Mouse (Mus musculus) thymus, adult 18-20 months (tissue): ENCODE results near the gene Midn.

Experiments used
- DNase-seq, 2 experiments: peaks; one replicate each; pipeline ENCODE4 v3.0.0; 2022; ENCODE audit warnings: mixed read lengths in 2 of 2

The Midn gene

DNA sequence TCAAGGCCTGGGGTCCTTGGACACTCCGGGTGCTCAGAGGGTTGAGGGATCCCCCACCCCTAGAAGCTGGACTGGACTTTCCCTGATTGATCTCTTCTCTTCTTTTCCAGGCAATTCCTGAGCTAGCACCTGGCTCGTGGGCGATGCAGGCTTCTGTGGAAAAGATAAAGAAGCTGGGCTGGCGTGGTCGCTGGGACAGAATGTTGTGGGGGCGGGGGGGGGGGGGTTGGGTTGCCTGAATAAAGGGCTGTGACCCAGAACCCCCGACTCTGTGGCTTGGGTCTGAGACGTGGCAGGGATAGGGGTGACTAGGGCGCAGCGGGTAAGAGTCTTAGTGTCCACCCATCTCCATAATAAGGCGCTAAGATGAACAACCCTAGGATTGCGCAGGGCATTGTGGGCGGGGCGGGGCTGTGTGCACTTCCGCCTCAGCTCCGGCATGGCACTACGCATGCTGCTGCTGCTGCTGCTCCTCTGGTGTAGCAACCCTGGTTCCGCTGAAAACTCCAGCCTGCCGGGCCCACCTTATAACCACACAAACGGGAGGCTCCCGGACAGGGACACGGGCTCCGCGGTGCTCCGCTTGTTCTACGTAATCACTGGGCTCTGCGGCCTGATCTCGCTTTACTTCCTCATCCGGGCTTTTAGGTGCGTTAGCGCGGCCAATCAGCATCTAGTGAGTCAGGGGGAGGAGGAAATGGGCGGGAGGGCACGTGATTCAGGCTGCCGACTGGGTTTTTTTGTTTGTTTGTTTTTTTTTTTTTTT, 24.6 kb downstream of the Midn start, which contains the start of gene 1600002K03Rik:
Gene 1600002K03Rik, plus strand, starts transcription at position 418 of the 766 bp plus-strand sequence.
- DNase-seq = peak; percentile 76 to 88

DNA sequence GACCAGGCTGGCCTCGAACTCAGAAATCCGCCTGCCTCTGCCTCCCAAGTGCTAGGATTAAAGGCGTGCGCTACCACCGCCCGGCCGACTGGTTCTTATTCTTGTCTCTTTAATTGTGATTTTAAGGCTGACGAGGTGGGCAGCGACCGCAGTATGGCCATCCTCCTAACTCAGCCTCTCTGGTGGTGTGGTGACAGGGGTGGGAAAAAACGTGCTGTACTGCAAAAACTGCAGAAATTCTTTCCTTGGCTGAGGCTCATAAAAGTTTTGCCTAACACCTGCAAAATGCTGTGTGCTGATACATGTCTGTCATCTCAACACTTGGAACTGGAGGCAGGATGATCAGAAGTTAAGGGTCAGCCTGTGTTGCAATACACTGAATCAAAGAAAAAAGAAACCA, 25.3 kb downstream of the Midn start:
- DNase-seq = no peak

DNA sequence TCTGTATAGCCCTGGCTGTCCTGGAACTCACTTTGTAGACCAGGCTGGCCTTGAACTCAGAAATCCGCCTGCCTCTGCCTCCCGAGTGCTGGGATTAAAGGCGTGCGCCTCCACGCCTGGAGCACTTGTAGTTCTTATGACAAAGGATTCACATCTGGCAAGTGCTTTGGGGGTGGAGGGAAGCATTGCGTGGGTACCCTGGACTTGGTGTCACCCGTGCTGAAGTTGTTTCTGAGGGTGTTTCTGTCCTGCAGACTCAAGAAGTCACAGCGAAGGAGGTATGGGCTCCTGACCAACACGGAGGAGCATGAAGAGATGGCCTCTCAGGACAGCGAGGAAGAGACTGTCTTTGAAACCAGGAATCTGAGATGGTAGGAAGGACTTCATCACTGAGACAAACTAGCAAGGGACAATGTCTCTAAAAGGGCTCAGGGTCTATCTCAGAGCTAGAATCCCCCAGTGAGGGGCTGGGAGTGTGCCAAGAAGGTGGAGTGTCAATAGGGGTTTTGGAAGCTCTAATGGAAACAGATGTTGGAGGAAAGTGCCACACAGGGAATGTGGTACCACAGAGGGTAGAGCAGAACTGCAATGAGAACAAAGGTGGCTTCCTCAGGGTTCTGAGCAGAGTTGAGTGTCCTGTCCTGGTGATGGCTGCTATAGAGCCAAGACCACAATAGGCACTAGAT, 26.0 kb downstream of the Midn start:
- DNase-seq = no peak

DNA sequence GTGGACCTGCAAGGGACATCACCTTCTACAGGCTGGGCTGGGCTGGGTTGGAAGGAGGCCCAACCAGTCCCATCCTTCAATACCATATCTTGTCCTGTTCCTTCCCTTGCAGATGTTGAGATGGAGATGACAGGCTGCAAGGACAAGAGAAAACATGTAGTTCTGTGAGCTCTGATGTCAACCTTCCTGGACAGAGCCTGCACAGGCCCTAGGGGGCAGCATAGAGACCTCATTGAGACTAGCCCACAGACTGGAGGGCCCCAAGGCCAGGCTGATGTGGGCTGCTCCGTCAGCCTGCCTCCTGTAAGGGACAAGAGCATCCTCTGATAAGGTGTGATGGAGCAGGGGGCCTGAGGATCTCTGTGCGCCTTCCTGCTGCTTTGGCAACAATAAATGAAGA, 26.6 kb downstream of the Midn start:
- no peak for DNase-seq

DNA sequence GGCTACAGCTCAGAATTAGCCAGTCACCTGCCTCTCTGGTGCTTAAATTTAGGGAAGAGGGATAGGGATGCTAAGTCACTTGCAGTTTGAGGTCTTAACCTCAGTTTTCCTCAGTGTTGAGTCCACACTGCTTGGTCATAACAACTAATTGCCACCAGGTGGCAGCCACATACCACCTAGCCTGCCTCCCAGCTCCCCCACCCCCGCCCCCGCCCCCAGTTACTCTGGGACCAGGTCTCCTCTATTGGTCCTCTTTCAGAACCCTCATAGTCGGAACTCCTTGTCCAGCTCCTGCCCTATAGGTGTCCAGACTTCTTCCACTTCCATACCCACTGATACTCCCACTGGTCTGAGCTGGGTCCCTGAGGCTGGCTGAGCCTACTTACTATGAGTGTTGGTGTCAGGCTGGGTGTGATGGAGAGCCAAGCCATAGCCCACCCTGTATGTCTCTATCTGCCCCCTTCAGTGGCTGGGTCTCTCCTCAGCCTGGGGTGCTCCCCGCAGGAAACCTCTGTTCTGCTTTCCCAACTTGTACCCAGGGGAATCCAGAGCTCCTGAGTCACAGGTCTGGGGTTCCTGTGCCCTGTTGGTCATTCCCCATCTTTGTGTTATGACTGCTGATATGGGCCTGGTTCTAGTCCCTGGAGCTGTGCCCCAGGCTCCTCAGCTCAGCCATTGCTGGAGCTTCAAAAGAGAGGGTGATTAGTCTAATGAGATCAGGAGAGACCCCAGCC, 27.6 kb downstream of the Midn start:
- no peak for DNase-seq

DNA sequence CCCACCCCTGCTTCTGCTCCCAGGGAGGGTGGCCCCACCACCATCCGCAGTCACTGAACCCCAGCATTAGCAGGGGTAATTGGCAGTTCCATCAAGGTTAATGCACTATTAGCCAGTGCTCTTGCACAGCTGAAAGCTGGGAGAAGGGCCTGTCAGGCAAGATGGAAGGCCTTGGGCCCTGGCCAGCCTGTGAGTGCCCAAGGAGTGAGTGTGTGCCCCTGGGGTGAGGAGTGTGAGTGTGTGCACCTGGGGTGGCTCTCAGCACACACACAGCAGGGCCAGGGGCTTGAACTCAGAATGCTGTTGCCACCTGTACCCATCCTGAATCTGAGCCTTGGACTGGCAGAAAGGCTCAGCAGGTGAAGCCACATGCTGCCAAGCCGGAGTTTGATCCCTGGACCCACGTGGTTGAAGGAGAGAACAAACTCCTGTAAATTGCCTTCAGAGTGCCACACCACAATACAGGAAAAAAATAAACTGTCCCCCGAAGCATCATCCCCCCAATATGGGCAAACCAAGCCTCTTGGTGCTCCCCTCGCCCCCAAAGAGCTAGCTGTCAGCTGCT, 28.3 kb downstream of the Midn start:
- no peak for DNase-seq

DNA sequence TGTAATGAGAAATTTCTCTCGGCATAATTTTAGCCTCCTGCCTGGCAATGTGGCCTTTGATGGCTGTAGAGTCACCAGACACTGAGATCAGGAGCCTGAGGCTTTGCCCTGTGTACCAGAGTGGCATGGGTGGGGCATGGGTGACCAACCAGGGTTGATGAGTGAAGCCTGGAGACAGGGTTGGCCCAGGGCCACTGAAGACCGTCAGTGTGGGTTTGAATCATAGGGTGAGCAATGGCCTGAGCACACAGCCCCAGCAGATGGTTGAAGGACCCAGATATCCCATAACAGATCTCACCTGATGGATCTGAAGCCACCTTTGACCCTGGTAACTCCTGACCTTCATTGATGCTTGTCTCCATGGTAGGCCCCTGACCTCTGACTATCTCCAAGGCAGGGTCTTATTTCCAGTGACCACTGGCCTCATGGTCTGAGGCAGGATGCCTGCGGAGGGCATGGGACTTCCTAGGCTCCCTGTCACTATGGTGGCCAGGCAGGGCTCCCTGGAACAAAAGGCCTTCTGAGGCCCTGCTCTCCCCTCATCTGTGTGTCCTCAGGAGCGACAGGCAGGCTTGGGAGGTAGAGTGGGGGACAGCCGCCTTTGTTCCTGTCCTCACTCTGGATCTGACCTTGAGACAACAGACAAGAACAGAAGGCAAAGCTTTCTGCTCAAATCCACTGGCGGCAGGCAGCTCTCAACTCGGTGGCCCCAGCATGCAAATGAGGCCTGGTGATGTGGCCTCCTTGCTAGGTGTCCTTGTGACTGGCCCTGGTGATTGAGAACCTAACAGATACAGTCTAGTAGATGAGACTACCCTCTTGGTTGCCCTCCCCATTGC, 29.6 kb downstream of the Midn start:
- no peak for DNase-seq

DNA sequence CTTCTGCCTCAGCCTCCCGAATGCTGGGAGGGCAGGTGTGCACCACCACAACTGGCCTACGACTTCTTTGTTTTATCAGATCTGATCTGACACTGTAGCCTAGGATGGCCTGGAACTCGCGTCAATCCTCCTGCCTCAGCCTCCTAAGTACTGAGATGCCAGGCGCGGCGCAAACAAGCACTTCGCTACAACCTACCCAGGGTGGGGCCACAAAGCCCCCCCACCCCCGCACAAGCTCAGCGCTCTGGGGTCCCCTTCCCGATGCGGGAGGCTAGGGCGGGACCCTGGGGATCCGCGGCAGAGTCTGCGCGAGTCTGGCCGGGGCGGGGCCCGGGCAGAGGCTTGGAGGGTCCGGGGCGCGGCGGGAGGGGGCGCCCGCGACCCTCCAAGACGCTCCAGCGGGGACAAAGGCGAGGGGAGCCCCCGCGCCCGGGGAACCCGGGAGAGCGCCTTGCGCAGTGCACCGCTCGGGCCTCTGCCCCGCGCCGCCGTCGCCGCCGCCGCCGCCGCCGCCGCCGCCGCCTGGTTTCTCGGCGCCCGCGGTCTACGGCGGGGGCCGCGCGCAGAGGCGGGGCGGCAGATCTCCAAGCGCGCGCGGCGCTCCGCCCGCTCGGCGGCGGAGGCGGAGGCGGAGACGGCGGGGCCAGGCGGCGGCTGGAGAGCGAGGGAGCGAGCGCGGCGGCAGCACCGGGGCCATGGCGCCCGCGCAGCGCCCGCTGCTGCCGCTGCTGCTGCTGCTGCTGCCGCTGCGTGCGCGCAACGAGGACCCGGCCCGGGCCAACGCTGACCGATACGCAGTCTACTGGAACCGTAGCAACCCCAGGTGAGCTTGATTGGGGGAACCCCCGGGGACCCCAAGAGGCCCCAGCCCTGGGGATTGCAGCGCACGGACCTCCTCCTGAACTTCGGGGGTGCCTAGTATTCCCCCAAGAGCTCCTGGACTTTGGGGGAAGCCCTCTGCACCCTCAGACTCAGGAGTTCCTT, 31.3 kb downstream of the Midn start, which contains the start of gene Efna2:
Gene Efna2, plus strand, starts transcription at position 415 of the 984 bp plus-strand sequence.
- no peak for DNase-seq

DNA sequence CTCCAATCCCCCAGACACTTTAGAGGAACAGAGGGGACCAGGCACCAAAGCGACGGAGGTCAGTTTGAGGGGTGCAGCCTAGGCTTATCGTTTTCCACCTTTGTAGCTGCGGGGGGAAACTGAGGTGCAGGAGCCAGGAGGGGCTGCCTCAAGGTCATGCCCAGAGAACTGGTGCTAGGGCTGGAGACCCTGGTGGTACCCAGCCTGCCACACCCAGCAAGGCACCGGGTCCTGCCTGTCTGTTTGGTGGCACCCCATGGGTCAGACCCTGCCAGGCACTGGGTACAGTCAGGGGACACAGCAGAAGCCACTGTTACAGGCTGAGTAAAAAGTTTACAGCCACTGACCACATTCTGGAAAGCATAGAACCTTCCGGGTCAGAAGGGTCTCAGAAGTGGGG, 32.2 kb downstream of the Midn start:
- no peak for DNase-seq

DNA sequence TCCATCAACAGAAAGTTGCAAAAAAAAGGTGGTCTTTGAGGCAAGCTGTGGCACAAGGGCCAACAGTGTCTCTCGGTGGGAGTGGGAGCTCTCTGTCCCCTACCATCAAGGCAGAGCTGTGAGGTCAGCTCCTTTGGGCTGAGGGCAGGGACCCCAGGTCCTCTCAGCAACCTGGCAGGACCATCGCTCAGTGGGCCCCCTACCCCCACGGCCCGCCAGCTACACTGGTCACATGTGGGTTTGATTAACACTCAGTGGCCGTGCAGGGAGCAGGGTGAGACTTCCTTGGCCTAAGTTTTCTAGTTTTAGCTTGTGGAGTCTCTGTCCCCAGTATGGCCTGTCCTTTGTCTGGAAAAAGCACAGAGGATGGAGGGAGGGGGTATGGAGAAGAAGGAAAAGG, 32.8 kb downstream of the Midn start:
- DNase-seq = no peak

DNA sequence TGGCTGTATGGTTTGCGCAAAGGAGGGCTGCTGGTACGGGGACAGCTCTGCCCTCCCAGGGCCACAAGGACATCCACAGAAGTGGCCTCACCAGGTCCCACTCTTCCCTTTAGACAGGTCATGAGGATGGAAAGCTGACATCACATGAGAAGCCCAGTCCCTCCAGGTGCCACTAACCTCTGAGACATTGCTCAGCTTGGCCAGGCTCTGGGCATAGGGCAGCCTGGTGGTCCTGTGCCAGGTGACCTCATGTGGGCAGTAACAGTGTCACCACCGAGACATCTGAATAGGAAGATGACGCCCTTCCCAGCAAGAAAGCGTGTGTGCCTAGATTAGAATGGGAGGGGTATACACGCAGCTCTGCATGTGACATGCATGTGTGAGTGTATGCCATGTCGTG, 34.5 kb downstream of the Midn start:
- DNase-seq = no peak

DNA sequence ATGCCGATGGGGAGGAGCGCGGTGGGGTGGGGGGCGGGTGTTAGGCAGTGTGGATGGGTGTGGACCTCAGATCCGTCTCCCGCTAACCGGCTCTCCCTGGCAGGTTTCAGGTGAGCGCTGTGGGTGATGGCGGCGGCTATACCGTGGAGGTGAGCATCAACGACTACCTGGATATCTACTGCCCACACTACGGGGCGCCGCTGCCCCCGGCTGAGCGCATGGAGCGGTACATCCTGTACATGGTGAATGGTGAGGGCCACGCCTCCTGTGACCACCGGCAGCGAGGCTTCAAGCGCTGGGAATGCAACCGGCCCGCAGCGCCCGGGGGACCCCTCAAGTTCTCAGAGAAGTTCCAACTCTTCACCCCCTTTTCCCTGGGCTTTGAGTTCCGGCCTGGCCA, 38.6 kb downstream of the Midn start:
- DNase-seq = no peak

DNA sequence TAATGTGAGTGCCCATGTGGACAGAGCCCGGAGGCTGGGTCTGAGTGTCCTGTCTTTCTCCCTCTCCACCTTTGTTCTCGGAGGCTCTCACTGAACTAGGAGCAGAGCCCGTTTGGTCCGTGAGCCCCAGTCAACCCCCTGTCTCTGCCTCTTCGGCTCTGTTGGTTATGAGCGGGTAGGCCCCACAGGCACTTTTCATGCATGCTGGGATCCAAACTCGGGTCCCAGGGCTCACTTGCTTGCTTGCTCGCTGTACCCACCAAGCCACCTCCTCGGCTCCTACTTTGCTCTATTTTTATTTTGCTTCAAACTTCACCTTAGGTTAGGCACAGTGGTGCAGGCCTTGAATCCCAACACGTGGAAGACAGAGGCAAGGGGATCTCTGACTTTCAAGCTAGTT, 39.7 kb downstream of the Midn start:
- DNase-seq = no peak

DNA sequence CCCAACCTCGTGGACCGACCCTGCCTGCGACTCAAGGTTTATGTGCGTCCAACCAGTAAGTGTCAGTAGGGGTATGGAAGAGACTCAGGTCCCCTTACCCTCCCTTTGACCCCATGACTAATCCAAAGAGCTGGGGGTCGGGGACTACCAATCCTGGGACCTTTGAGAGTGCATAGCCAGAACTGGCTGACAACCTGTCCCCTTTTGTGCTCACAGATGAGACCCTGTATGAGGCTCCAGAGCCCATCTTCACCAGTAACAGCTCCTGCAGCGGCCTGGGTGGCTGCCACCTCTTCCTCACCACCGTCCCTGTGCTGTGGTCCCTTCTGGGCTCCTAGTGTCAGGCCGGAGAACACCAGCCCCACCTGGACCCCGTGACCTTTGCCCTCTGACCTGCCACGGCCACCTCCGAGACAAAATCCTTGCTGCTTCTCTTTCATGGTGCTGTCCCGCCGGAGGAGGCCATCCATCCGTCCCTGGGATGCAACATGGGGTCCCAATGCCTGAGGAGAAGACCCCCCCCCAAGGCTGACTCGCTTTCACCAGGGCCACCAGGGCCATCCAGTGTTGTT, 40.5 kb downstream of the Midn start:
- no peak for DNase-seq

DNA sequence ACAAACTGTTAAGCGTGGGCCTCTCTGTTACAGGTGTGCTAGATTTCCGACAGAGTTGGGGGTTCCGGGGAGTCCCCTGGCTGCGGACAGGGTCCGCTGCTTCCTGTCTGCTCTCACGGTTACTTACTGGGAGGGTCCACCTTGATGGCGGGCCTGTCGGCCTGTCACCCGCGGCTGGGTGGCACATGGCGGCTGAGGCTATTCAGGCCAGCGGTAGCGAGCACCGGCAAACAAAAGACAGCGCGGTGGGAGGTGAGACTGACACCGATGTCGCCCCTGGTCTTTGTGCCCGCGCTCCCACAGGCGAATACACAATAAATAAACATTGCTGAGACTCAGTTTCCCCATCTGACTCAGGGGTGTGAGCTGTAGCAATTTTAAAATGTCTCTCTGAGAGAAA, 41.9 kb downstream of the Midn start:
- DNase-seq = no peak

DNA sequence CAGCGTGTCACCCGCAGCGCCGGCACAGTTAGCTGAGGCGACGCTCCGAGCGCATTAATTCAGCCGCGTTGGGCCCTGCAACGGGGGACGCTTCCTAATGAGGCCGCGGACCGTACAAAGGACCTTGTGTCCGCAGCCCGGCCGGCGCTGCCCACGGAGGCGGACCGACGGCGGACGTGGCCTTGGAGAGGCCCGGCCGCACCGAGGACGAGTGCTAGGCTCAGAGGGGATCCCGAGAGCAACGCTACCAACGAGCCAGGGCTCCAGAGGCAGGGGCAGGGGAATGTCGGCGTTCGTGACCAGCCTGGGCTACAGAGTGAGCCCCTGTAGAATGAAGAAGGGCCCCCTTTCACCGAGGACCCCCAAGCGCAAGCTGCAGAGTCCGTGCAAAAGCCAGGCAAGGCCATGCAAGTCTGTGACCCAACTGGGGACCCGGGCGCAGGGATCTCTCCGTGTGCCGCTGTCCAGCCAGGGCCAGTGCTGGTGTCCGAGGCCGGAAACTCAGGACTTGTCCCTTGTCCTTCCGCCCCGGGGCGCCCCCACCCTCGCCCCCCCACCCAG, 42.5 kb downstream of the Midn start:
- DNase-seq = no peak

DNA sequence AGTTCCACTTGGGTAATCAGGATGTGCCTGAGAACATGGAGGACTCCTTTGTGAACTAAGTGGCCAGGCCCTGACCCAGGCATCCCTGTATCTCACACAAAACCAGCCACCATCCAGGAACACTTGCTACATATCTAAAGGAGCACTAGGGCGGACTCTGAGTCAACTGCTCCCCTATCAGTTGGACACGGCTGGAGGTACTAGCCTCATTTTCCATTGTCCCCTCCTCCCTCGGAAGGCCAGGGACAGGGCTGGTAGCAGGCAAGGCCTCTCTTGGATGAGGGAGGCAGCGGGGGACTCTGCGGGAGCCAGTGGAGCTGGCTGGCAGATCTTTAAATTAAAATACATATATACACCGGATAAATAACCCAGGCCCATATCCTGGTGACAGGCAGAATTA, 45.9 kb downstream of the Midn start:
- no peak for DNase-seq

DNA sequence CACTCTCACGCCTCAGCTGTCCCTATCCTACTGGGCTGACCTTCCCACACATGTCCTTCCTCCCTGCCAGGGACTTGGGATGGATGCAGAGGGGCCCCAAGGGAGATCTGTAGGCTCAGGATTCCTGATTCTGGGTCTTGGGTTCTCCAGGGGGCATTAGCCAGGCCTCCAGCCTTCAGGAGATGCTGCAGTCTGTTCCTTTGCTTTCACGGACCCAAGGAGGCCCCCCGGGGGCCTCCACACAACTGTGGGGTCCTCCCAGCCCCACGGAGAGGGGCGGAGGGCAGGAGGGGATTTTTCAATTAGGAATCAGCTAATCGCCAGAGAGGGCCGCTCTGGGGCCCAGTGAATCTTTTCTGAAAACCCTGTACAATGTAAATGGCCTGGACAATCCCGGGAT, 46.4 kb downstream of the Midn start:
- DNase-seq = no peak

DNA sequence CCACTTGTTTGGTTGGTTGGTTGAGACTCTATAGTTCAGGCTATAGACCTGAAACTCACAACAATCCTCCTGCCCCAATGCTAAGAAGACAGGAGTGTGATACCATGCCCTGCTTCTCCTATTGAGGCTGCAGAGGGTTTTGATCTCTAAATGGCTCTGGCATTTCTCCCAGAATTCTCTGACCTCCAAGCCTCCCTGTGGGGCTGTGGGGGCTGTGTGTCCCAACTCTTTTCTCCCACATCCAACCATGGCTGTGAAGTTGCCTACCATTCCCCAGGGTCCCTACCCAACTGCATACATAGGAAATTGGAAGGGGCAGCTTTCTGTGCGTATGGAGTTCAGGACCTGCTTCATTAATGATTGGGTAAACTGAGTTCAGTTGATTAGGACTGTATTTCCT, 48.1 kb downstream of the Midn start:
- no peak for DNase-seq

DNA sequence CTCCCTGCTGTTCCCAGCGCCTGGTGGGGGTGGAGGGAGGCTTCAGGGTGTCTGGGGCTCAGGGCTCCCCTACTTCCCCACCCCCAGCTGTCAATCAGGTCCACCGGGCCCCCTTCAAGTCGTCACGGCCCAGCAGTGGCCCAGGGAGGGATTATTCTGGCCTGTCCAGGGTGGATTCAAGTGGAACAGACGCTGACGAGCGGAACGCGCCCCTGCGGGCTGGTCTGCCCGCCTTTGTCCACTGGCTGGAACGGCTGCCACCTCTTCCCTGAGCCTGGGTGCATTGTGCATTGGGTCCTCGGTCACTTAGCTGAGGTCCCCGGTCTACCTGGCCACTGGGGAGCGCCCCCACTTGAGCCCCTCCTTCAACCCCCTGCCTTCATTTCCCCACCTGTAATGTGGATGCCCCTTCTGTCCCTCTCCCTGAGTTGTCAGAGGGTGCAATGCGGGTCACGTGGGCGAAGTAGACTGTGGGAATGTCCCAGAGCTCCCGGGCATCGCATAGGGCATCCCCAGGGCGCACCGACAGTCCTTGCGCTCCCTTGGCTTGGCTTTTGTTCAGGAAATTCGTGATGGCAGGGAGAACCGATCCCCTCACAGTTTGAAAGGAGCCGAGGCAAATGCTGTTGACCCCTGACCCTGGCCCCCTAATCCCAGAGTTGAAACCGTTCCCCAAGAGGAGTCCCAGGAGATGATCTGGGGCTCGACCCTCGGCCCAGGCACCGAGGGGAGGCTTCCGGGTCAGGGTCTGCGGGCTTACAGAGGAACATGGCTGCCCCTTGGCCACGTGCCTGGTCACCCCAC, 48.9 kb downstream of the Midn start:
- DNase-seq = no peak
